Comparison of ENCODE assay signal across 8 mouse cellular contexts in genomic region chr7:5038940-5039339, GRCm38 (mm10). TPM values are rescaled to one million over a fixed set of nuclear protein-coding genes. Genes with fewer than 3 reads are reported as not detected.
A peak's percentile ranks its signal among the peaks of the same experiment; 100 is the strongest.
DNase-seq lines count a peak whose midpoint lies in the region; ATAC-seq and TF ChIP-seq lines count a peak whose summit lies in the region.

No protein-coding gene starts in this region.

- ATAC-seq in heart, embryonic 13.5 days (ENCODE audit: extremely low read depth, insufficient number of reproducible peaks, low FRiP score, low TSS enrichment): no peak
- no peak for ATAC-seq in forebrain, postnatal 0 days

- H3K4me3 ChIP-seq in heart, embryonic 13.5 days: peak overlapping the region; percentile 66
- peak overlapping the region; percentile 89 to 94; a peak in 3 of 4 replicates for H3K4me3 ChIP-seq in ES-E14 (ENCODE audit: insufficient read depth in 1 of 2, low read depth in 1 of 2, low read length in 2 of 2, poor library complexity in 1 of 2, severe bottlenecking in 1 of 2)
- H3K4me3 ChIP-seq in forebrain, postnatal 0 days (ENCODE audit: low read depth, low read length): peak overlapping the region; percentile 67
- H3K4me3 ChIP-seq in midbrain, embryonic 10.5 days: peak overlapping the region; percentile 64

- peaks cover 32% of the 10 kb centered on the region for H3K36me3 ChIP-seq in heart, embryonic 13.5 days
- H3K36me3 ChIP-seq in ES-E14 (ENCODE audit: control insufficient read depth, insufficient read depth, low read length, poor library complexity, severe bottlenecking): no peaks in the 10 kb centered on the region
- peaks cover 17% of the 10 kb centered on the region for H3K36me3 ChIP-seq in forebrain, postnatal 0 days (ENCODE audit: insufficient read depth)
- H3K36me3 ChIP-seq in midbrain, embryonic 10.5 days: peaks cover 42% of the 10 kb centered on the region

- peak overlapping the region; percentile 71 for H3K4me2 ChIP-seq in heart, embryonic 13.5 days
- H3K4me2 ChIP-seq in forebrain, postnatal 0 days (ENCODE audit: low read depth): peak overlapping the region; percentile 57

- TF ChIP-seq CTCF in forebrain, postnatal 0 days (IDR thresholded peaks at IDR 0.05; ENCODE audit: low read depth): no peak

- no peak for DNase-seq in heart, postnatal 14 days
- no peak for DNase-seq in ES-E14 (ENCODE audit: low read depth, low spot score)
- DNase-seq in forebrain, postnatal 0 days: no peak
- no peak for DNase-seq in midbrain, embryonic 10.5 days (ENCODE audit: low spot score)
- no peak for DNase-seq in cerebellum, adult 9-10 months
- no peak for DNase-seq in Muller cell, postnatal 12 days (ENCODE audit: inconsistent ontology term)
- DNase-seq in yolk sac, embryonic 10.5 days (ENCODE audit: low spot score): no peak

- H3K4me1 ChIP-seq in heart, embryonic 13.5 days: peaks cover 19% of the 10 kb centered on the region
- peaks cover 0 to 2% of the 10 kb centered on the region in 2 experiments; a peak in 1 of 4 replicates for H3K4me1 ChIP-seq in ES-E14 (ENCODE audit: control insufficient read depth in 2 of 2, insufficient read depth in 2 of 2, low read length in 2 of 2, poor library complexity in 1 of 2)
- H3K4me1 ChIP-seq in forebrain, postnatal 0 days (ENCODE audit: insufficient read depth): peaks cover 11% of the 10 kb centered on the region; the same call in 1 of the 2 replicates
- H3K4me1 ChIP-seq in midbrain, embryonic 10.5 days: peaks cover 21% of the 10 kb centered on the region

- H3K9ac ChIP-seq in heart, embryonic 13.5 days: peak overlapping the region; percentile 86
- H3K9ac ChIP-seq in ES-E14 (ENCODE audit: insufficient read depth, low read depth, low read length, poor library complexity, severe bottlenecking): no peak overlapping the region
- peak overlapping the region; percentile 76 for H3K9ac ChIP-seq in forebrain, postnatal 0 days

- in situ Hi-C loops in ES-E14 (cut with MboI; ENCODE audit: low sequenced_read_pairs in 2 of 2, unreplicated experiment in 2 of 2): no loop called here

- H3K27me3 ChIP-seq in heart, embryonic 13.5 days (replicated peaks): no peaks in the 10 kb centered on the region
- H3K27me3 ChIP-seq in forebrain, postnatal 0 days (ENCODE audit: insufficient read depth, low read length): no peaks in the 10 kb centered on the region
- H3K27me3 ChIP-seq in midbrain, embryonic 10.5 days (ENCODE audit: low read depth, poor library complexity, severe bottlenecking): no peaks in the 10 kb centered on the region

- peak overlapping the region; percentile 94 for H3K27ac ChIP-seq in heart, embryonic 13.5 days (replicated peaks)
- H3K27ac ChIP-seq in ES-E14 (ENCODE audit: insufficient read depth, low read depth, low read length, poor library complexity, severe bottlenecking): no peak overlapping the region
- no peak overlapping the region for H3K27ac ChIP-seq in forebrain, postnatal 0 days (ENCODE audit: low read depth, low read length)
- peak overlapping the region; percentile 94 for H3K27ac ChIP-seq in midbrain, embryonic 10.5 days (replicated peaks)

- 29% methylated on average over 5 of the region's 5 CpGs for WGBS in heart, embryonic 13.5 days
- WGBS in forebrain, postnatal 0 days: 31% methylated on average over 5 of the region's 5 CpGs
- WGBS in midbrain, embryonic 10.5 days: 46% methylated on average over 5 of the region's 5 CpGs

- intact Hi-C loops in heart, postnatal 14 days (cut with DNase I): no loop called here

- no peaks in the 10 kb centered on the region for H3K9me3 ChIP-seq in heart, embryonic 13.5 days
- H3K9me3 ChIP-seq in ES-E14 (ENCODE audit: control insufficient read depth, insufficient read depth, low read depth, low read length): no peaks in the 10 kb centered on the region
- H3K9me3 ChIP-seq in forebrain, postnatal 0 days (ENCODE audit: low read length): no peaks in the 10 kb centered on the region
- H3K9me3 ChIP-seq in midbrain, embryonic 10.5 days (replicated peaks): peaks cover 7% of the 10 kb centered on the region; the same call in 1 of the 2 replicates

TF ChIP-seq in ES-E14, 5 proteins besides CTCF, POLR2A, EP300 and RAD21:
- no peak for TF ChIP-seq MAFK (IDR thresholded peaks at IDR 0.05; ENCODE audit: insufficient read depth, low read depth, low read length)
- no peak for TF ChIP-seq ZNF384 (IDR thresholded peaks at IDR 0.05; ENCODE audit: low read depth, low read length)
- TF ChIP-seq CHD2 (IDR thresholded peaks at IDR 0.05; ENCODE audit: low read depth, low read length): no peak
- no peak for TF ChIP-seq ZC3H11A (IDR thresholded peaks at IDR 0.05; ENCODE audit: borderline replicate concordance, low read depth, low read length)
- TF ChIP-seq HCFC1 (IDR thresholded peaks at IDR 0.05; ENCODE audit: borderline replicate concordance, insufficient read depth, low read length): no peak

RNA-seq across cellular contexts. Expression of gene Zfp784, which starts 0.7 kb away (rescaled TPM):
- polyA plus RNA-seq in heart, embryonic 13.5 days (2015; fragmentation: Nextera tagmentation; extraction: Ambion mirVana): 5.4 and 5.7 TPM in 2 replicates
- 1 to 10 TPM; 5.0 to 6.6 TPM for total RNA-seq in heart, postnatal 14 days (2021)
- 0.58 and 0.71 TPM in 2 replicates for total RNA-seq in ES-E14 (2012; rRNA removed)
- total RNA-seq in forebrain, postnatal 0 days (2014; rRNA removed): 5.2 and 5.6 TPM in 2 replicates
- 4.1 and 5.0 TPM in 2 replicates for polyA plus RNA-seq in forebrain, postnatal 0 days (2015; fragmentation: Nextera tagmentation; extraction: Ambion mirVana)
- polyA plus RNA-seq in midbrain, embryonic 10.5 days (2016; fragmentation: Nextera tagmentation; extraction: Ambion mirVana): 2.8 and 4.2 TPM in 2 replicates

RNA-seq across cellular contexts. Expression of gene 4632433K11Rik, which starts 5.0 kb away (rescaled TPM):
- not detected in 2 replicates for polyA plus RNA-seq in heart, embryonic 13.5 days (2015; fragmentation: Nextera tagmentation; extraction: Ambion mirVana)
- not detected for total RNA-seq in heart, postnatal 14 days (2021)
- not detected in 2 replicates for total RNA-seq in ES-E14 (2012; rRNA removed)
- total RNA-seq in forebrain, postnatal 0 days (2014; rRNA removed): 0.24 TPM in 1 of 2 replicates, not detected in the other
- polyA plus RNA-seq in forebrain, postnatal 0 days (2015; fragmentation: Nextera tagmentation; extraction: Ambion mirVana): not detected in 2 replicates
- not detected in 2 replicates for polyA plus RNA-seq in midbrain, embryonic 10.5 days (2016; fragmentation: Nextera tagmentation; extraction: Ambion mirVana)

RNA-seq across cellular contexts. Expression of gene Zfp580, which starts 12.4 kb away (rescaled TPM):
- 16.4 and 18.7 TPM in 2 replicates for polyA plus RNA-seq in heart, embryonic 13.5 days (2015; fragmentation: Nextera tagmentation; extraction: Ambion mirVana)
- total RNA-seq in heart, postnatal 14 days (2021): 1 to 10 TPM; 5.5 to 7.9 TPM
- total RNA-seq in ES-E14 (2012; rRNA removed): 2.6 and 3.3 TPM in 2 replicates
- total RNA-seq in forebrain, postnatal 0 days (2014; rRNA removed): 26.2 and 42.1 TPM in 2 replicates
- 132 and 135 TPM in 2 replicates for polyA plus RNA-seq in forebrain, postnatal 0 days (2015; fragmentation: Nextera tagmentation; extraction: Ambion mirVana)
- 41.2 and 51.2 TPM in 2 replicates for polyA plus RNA-seq in midbrain, embryonic 10.5 days (2016; fragmentation: Nextera tagmentation; extraction: Ambion mirVana)

RNA-seq across cellular contexts. Expression of gene Ccdc106, which starts 18.6 kb away (rescaled TPM):
- 2.1 and 4.2 TPM in 2 replicates for polyA plus RNA-seq in heart, embryonic 13.5 days (2015; fragmentation: Nextera tagmentation; extraction: Ambion mirVana)
- under 1 TPM; 0.17 TPM for total RNA-seq in heart, postnatal 14 days (2021)
- total RNA-seq in ES-E14 (2012; rRNA removed): 7.5 and 11.2 TPM in 2 replicates
- 70.7 and 104 TPM in 2 replicates for total RNA-seq in forebrain, postnatal 0 days (2014; rRNA removed)
- 69.7 and 79.8 TPM in 2 replicates for polyA plus RNA-seq in forebrain, postnatal 0 days (2015; fragmentation: Nextera tagmentation; extraction: Ambion mirVana)
- 5.1 and 5.2 TPM in 2 replicates for polyA plus RNA-seq in midbrain, embryonic 10.5 days (2016; fragmentation: Nextera tagmentation; extraction: Ambion mirVana)

RNA-seq across cellular contexts. Expression of gene Zfp865, which starts 18.8 kb away (rescaled TPM):
- polyA plus RNA-seq in heart, embryonic 13.5 days (2015; fragmentation: Nextera tagmentation; extraction: Ambion mirVana): 3.8 and 4.4 TPM in 2 replicates
- 10 to 100 TPM; 18.2 to 19.9 TPM for total RNA-seq in heart, postnatal 14 days (2021)
- total RNA-seq in ES-E14 (2012; rRNA removed): 12.9 and 18.4 TPM in 2 replicates
- total RNA-seq in forebrain, postnatal 0 days (2014; rRNA removed): 27.3 and 33.3 TPM in 2 replicates
- 5.6 and 5.8 TPM in 2 replicates for polyA plus RNA-seq in forebrain, postnatal 0 days (2015; fragmentation: Nextera tagmentation; extraction: Ambion mirVana)
- polyA plus RNA-seq in midbrain, embryonic 10.5 days (2016; fragmentation: Nextera tagmentation; extraction: Ambion mirVana): 5.2 and 5.5 TPM in 2 replicates

Comparison
In these comparisons a context has a peak if more than half of its experiments do, and no peak if none do; other contexts are left out.
1. H3K27ac ChIP-seq: peak in heart, embryonic 13.5 days (single experiment) and midbrain, embryonic 10.5 days (single experiment); none in ES-E14 (single experiment) and forebrain, postnatal 0 days (single experiment).
2. Peak in every context shown above with its lines, with median percentiles within 50 percentile points of each other: H3K4me3 ChIP-seq.